Mouse (Mus musculus): ENCODE results near the gene Shld2. TPM values are rescaled to one million over a fixed set of nuclear protein-coding genes. Genes with fewer than 3 reads are reported as not detected.
A peak's percentile ranks its signal among the peaks of the same experiment; 100 is the strongest.
"Not testable (repeated sequence)": the region's sequence is repeated elsewhere in the genome, so short reads cannot be mapped to it uniquely, and the experiment has no call there.

Shld2 gene
- polyA plus RNA-seq, 1 experiment from 2014 or later = 8.4 TPM

GRCm38 (mm10) chr14:34314383-34314782, 4.1 kb upstream of the Shld2 start:
- DNase-seq (ENCODE audit: extremely low spot score, low spot score); H3K27me3 ChIP-seq (ENCODE audit: poor library complexity, severe bottlenecking); H3K4me3 ChIP-seq; H3K9me3 ChIP-seq; H3K27ac ChIP-seq: not testable (repeated sequence)
- Histone ChIP-seq H3K36me3 (replicated peaks) (peaks cover 37% of the 10 kb centered on the region), H3K4me1 (peaks cover 29% of the 10 kb centered on the region)
- WGBS = 91% methylated on average over 8 of the region's 8 CpGs

- Histone ChIP-seq H3K9me3 (no peaks in the 10 kb centered on the region), H3K27ac (no peak overlapping the region), H3K4me3 (no peak overlapping the region), H3K4me1 (peaks cover 29% of the 10 kb centered on the region), H3K36me3 (replicated peaks) (peaks cover 30% of the 10 kb centered on the region), H3K27me3 (ENCODE audit: poor library complexity, severe bottlenecking) (no peaks in the 10 kb centered on the region)
- WGBS = 98% methylated on average over 3 of the region's 3 CpGs
- DNase-seq (ENCODE audit: extremely low spot score, low spot score) = no peak
Measured at GRCm38 (mm10) chr14:34313612-34314011, 3.3 kb upstream of the Shld2 start.

- WGBS = 33% methylated on average over 5 of the region's 6 CpGs
Measured at GRCm38 (mm10) chr14:34312339-34313048, 2.2 kb upstream of the Shld2 start.

GRCm38 (mm10) chr14:34311691-34312090, 1.4 kb upstream of the Shld2 start:
- peaks cover 12% of the 10 kb centered on the region for H3K36me3 ChIP-seq (replicated peaks)
- peaks cover 29% of the 10 kb centered on the region for H3K4me1 ChIP-seq
- no peaks in the 10 kb centered on the region for H3K27me3 ChIP-seq (ENCODE audit: poor library complexity, severe bottlenecking)
- H3K9me3 ChIP-seq = no peaks in the 10 kb centered on the region
- DNase-seq (ENCODE audit: extremely low spot score, low spot score) = no peak
- 3% methylated on average over 4 of the region's 4 CpGs for WGBS
- peak overlapping the region; percentile 97; the same call in 1 of the 2 replicates for H3K27ac ChIP-seq
- peak overlapping the region; percentile 93 for H3K4me3 ChIP-seq

More at GRCm38 (mm10) chr14:34312339-34313048, 2.2 kb upstream of the Shld2 start:
- peaks cover 19% of the 10 kb centered on the region for H3K36me3 ChIP-seq (replicated peaks)
- H3K4me1 ChIP-seq = peaks cover 29% of the 10 kb centered on the region
- DNase-seq (ENCODE audit: extremely low spot score, low spot score) = no peak
- no peaks in the 10 kb centered on the region for H3K9me3 ChIP-seq
- H3K27me3 ChIP-seq (ENCODE audit: poor library complexity, severe bottlenecking) = no peaks in the 10 kb centered on the region
- H3K27ac ChIP-seq = peak overlapping the region; percentile 31; the same call in 1 of the 2 replicates
- H3K4me3 ChIP-seq = peak overlapping the region; percentile 93

GRCm38 (mm10) chr14:34311021-34311631, 833 bp upstream of the Shld2 start:
- Histone ChIP-seq H3K4me1 (peaks cover 29% of the 10 kb centered on the region), H3K9me3 (no peaks in the 10 kb centered on the region), H3K4me3 (peak overlapping the region; percentile 93), H3K27ac (peak overlapping the region; percentile 97), H3K27me3 (ENCODE audit: poor library complexity, severe bottlenecking) (no peaks in the 10 kb centered on the region), H3K36me3 (replicated peaks) (peaks cover 7% of the 10 kb centered on the region)
- WGBS = under 1% methylated on average over 45 of the region's 47 CpGs
- DNase-seq (ENCODE audit: extremely low spot score, low spot score) = peak; percentile 57

- 9% methylated on average over 5 of the region's 5 CpGs for WGBS
- DNase-seq (ENCODE audit: extremely low spot score, low spot score) = no peak
- Histone ChIP-seq H3K4me3 (peak overlapping the region; percentile 93), H3K27me3 (ENCODE audit: poor library complexity, severe bottlenecking) (no peaks in the 10 kb centered on the region), H3K9me3 (no peaks in the 10 kb centered on the region), H3K4me1 (peaks cover 29% of the 10 kb centered on the region), H3K36me3 (replicated peaks) (peaks cover 4% of the 10 kb centered on the region), H3K27ac (peak overlapping the region; percentile 97)
Measured at GRCm38 (mm10) chr14:34309907-34310233, 423 bp downstream of the Shld2 start.

GRCm38 (mm10) chr14:34309266-34309665, 1.0 kb downstream of the Shld2 start:
- peak overlapping the region; percentile 97; the same call in 1 of the 2 replicates for H3K27ac ChIP-seq
- peaks cover 29% of the 10 kb centered on the region for H3K4me1 ChIP-seq
- peaks cover 4% of the 10 kb centered on the region for H3K36me3 ChIP-seq (replicated peaks)
- H3K9me3 ChIP-seq = no peaks in the 10 kb centered on the region
- DNase-seq (ENCODE audit: extremely low spot score, low spot score) = no peak
- WGBS = 89% methylated on average over 4 of the region's 4 CpGs
- no peaks in the 10 kb centered on the region for H3K27me3 ChIP-seq (ENCODE audit: poor library complexity, severe bottlenecking)
- H3K4me3 ChIP-seq = peak overlapping the region; percentile 93; the same call in 1 of the 2 replicates

- H3K4me3 ChIP-seq = no peak overlapping the region
- H3K27me3 ChIP-seq (ENCODE audit: poor library complexity, severe bottlenecking) = no peaks in the 10 kb centered on the region
- no peaks in the 10 kb centered on the region for H3K4me1 ChIP-seq
- no peak for DNase-seq (ENCODE audit: extremely low spot score, low spot score)
- H3K9me3 ChIP-seq = no peaks in the 10 kb centered on the region
- WGBS = 44% methylated on average over 5 of the region's 5 CpGs
- H3K27ac ChIP-seq = no peak overlapping the region
- no peaks in the 10 kb centered on the region for H3K36me3 ChIP-seq (replicated peaks)
Measured at GRCm38 (mm10) chr14:34303265-34303680, 7.0 kb downstream of the Shld2 start.

- no peak for DNase-seq (ENCODE audit: extremely low spot score, low spot score)
- H3K27me3 ChIP-seq (ENCODE audit: poor library complexity, severe bottlenecking) = no peaks in the 10 kb centered on the region
- 86% methylated on average over 5 of the region's 5 CpGs for WGBS
- no peaks in the 10 kb centered on the region for H3K36me3 ChIP-seq (replicated peaks)
- H3K9me3 ChIP-seq = no peaks in the 10 kb centered on the region
- no peak overlapping the region for H3K4me3 ChIP-seq
- no peaks in the 10 kb centered on the region for H3K4me1 ChIP-seq
- no peak overlapping the region for H3K27ac ChIP-seq
Measured at GRCm38 (mm10) chr14:34302681-34303242, 7.5 kb downstream of the Shld2 start.

- Histone ChIP-seq H3K4me3 (no peak overlapping the region), H3K36me3 (replicated peaks) (no peaks in the 10 kb centered on the region), H3K27me3 (ENCODE audit: poor library complexity, severe bottlenecking) (no peaks in the 10 kb centered on the region), H3K9me3 (no peaks in the 10 kb centered on the region), H3K4me1 (no peaks in the 10 kb centered on the region), H3K27ac (no peak overlapping the region)
- WGBS = 87% methylated on average over 11 of the region's 11 CpGs
- DNase-seq (ENCODE audit: extremely low spot score, low spot score) = no peak
Measured at GRCm38 (mm10) chr14:34298871-34299700, 11.2 kb downstream of the Shld2 start.

GRCm38 (mm10) chr14:34297634-34298033, 12.7 kb downstream of the Shld2 start:
- Histone ChIP-seq H3K4me3 (no peak overlapping the region), H3K27me3 (ENCODE audit: poor library complexity, severe bottlenecking) (no peaks in the 10 kb centered on the region), H3K9me3 (no peaks in the 10 kb centered on the region), H3K4me1 (no peaks in the 10 kb centered on the region), H3K36me3 (replicated peaks) (no peaks in the 10 kb centered on the region), H3K27ac (no peak overlapping the region)
- 64% methylated on average over 2 of the region's 2 CpGs for WGBS
- no peak for DNase-seq (ENCODE audit: extremely low spot score, low spot score)

- no peaks in the 10 kb centered on the region for H3K36me3 ChIP-seq (replicated peaks)
- DNase-seq (ENCODE audit: extremely low spot score, low spot score) = no peak
Measured at GRCm38 (mm10) chr14:34297038-34297437, 13.3 kb downstream of the Shld2 start.

More at GRCm38 (mm10) chr14:34297038-34297437, 13.3 kb downstream of the Shld2 start:
- no peak overlapping the region for H3K27ac ChIP-seq
- H3K4me1 ChIP-seq = no peaks in the 10 kb centered on the region
- no peak overlapping the region for H3K4me3 ChIP-seq
- 81% methylated on average over 4 of the region's 4 CpGs for WGBS
- no peaks in the 10 kb centered on the region for H3K9me3 ChIP-seq
- no peaks in the 10 kb centered on the region for H3K27me3 ChIP-seq (ENCODE audit: poor library complexity, severe bottlenecking)

Measured in forebrain, embryonic 10.5 days (tissue).